Mouse (Mus musculus): ENCODE data around the gene Supt3. TPM values are rescaled to one million over a fixed set of nuclear protein-coding genes. Genes with fewer than 3 reads are reported as not detected.
A peak's percentile ranks its signal among the peaks of the same experiment; 100 is the strongest.

The Supt3 gene
- polyA plus RNA-seq, 1 experiment: not detected

DNA sequence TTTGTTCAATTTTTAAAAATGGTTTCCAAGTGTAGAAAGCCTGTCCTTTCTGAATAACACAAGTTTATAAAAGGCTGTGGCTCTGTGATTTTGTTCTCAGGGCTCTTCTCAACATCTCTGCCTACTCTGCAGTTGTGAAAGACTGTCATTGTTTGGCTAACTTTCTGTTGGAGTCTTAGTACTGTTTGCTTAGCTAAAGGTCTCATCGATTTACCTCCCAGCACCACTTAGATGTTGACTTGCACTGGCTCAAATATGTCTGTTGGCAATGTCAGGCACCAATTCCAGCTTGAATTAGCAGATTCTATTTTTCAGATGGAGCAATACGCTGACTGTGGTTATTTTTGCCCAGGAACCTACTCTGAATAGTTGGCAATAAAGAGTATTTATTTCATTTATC is 233.5 kb downstream of the Supt3 start:
- 82% methylated on average over 2 of the region's 2 CpGs for WGBS
- no peak overlapping the region for H3K27ac ChIP-seq (ENCODE audit: insufficient read depth, low read depth, low read length)
- TF ChIP-seq CTCF (IDR thresholded peaks at IDR 0.05; ENCODE audit: insufficient read depth, low read depth, low read length) (no peak), POLR2A (IDR thresholded peaks at IDR 0.05; ENCODE audit: insufficient read depth, low read depth, low read length) (no peak)
- no peaks in the 10 kb centered on the region for H3K4me1 ChIP-seq (ENCODE audit: control insufficient read depth, insufficient read depth, low read length)
- H3K4me3 ChIP-seq (ENCODE audit: insufficient read depth, low read depth, low read length): no peak overlapping the region

DNA sequence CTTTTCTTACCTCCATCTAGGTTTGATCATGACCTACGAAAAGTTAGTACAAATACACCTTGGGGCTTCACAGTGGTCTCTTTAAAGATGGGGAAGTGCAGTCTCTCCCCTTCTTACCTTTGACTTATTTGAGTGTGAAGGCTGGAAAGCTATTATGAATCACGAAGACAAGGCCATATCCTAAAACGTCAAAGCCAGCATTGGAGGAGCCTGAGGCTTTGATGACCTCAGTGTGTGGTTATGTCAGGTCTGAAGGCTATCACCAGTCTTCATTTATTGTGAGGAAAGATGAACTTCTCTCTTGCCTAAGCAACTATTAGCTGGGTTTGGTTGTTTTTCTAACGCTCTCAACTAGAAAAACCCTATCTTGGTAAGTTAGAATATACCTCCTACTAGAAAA is 239.8 kb downstream of the Supt3 start:
- WGBS: 93% methylated on average over 4 of the region's 4 CpGs
- Histone ChIP-seq H3K4me3 (ENCODE audit: insufficient read depth, low read depth, low read length) (no peak overlapping the region), H3K27ac (ENCODE audit: insufficient read depth, low read depth, low read length) (no peak overlapping the region), H3K4me1 (ENCODE audit: control insufficient read depth, insufficient read depth, low read length) (no peaks in the 10 kb centered on the region)
- TF ChIP-seq POLR2A (IDR thresholded peaks at IDR 0.05; ENCODE audit: insufficient read depth, low read depth, low read length) (no peak), CTCF (IDR thresholded peaks at IDR 0.05; ENCODE audit: insufficient read depth, low read depth, low read length) (no peak)

DNA sequence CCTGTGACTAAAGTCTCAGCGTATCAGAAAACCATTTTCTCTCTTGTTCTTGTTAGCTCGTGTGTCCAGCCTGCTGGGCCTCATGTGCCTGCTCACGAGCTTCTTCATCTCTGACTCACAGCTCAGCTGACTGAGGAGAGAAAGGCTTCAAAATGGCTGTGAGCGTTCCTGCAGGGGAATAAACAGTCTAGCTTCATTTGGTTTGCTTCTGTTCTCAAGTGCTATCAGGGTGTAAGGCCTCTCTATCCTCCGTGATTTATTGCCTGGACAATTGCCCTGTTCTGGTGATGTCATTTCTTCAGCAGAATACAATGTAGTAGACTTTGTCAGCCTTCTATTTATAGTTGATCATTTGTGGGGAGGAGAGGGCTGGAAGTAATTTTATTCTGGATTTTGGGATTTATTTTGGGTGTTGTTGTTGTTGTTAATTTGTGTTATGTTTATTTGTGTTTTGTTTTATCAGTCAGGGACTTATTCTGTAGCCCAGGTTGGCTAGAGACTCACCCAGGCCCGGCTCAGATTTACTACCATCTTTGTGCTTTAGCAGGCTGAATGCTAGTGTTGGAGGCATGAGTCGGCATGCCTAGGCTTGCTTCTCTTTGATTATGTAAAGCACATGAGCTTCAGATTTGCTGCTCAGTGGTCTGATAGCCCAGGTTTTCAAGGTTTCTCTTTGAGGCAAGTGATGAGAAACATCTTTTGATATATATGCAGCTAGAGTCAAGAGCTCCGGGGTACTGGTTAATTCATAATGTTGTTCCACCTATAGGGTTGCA is 243.4 kb downstream of the Supt3 start:
- H3K27ac ChIP-seq (ENCODE audit: insufficient read depth, low read depth, low read length): peak overlapping the region; percentile 51; the same call in 1 of the 2 replicates
- TF ChIP-seq POLR2A (IDR thresholded peaks at IDR 0.05; ENCODE audit: insufficient read depth, low read depth, low read length) (no peak), CTCF (IDR thresholded peaks at IDR 0.05; ENCODE audit: insufficient read depth, low read depth, low read length) (no peak)
- H3K4me1 ChIP-seq (ENCODE audit: control insufficient read depth, insufficient read depth, low read length): no peaks in the 10 kb centered on the region
- H3K4me3 ChIP-seq (ENCODE audit: insufficient read depth, low read depth, low read length): no peak overlapping the region
- WGBS: 53% methylated on average over 8 of the region's 8 CpGs

DNA sequence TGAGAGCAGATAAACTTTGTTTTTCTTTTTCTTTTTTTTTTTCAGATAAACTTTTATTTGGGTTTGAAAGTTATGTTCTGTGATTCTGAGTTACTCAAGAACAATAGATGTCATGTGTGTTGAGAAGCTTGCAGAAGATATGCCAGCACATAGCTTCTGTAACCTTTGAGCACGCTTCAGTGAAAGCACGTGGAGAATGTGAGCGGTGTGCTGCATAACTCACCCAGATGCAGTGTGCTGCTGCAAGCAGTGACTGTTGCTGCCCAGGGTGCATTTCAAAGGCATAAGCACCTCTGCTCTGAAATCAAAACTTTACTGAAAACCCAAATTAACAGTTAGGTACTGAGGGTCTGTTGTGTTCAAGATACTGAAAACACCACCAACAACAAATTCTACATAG is 251.5 kb downstream of the Supt3 start:
- WGBS: 85% methylated on average over 3 of the region's 3 CpGs
- H3K27ac ChIP-seq (ENCODE audit: insufficient read depth, low read depth, low read length): no peak overlapping the region
- TF ChIP-seq POLR2A (IDR thresholded peaks at IDR 0.05; ENCODE audit: insufficient read depth, low read depth, low read length) (no peak), CTCF (IDR thresholded peaks at IDR 0.05; ENCODE audit: insufficient read depth, low read depth, low read length) (no peak)
- no peak overlapping the region for H3K4me3 ChIP-seq (ENCODE audit: insufficient read depth, low read depth, low read length)
- H3K4me1 ChIP-seq (ENCODE audit: control insufficient read depth, insufficient read depth, low read length): no peaks in the 10 kb centered on the region

DNA sequence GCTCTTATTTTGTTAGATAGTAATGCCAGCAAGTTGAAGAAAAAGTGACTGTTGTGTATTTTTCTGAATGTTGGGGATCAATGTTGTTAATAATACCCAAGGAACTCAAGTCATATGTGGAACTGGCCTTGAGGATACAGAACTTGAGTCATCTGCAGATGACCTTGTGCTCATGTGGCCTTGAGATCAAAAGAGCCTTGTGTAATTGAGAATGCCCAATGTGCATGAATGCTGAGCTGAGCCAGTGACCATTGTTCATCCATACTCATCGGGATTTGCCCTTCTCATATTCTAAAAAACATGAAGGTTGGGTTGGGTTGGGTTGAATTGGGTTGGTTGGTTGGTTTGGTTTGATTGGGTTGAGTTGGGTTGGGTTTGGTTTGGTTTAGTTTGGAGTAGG is 252.2 kb downstream of the Supt3 start:
- Histone ChIP-seq H3K4me1 (ENCODE audit: control insufficient read depth, insufficient read depth, low read length) (peaks cover 3% of the 10 kb centered on the region; the same call in 1 of the 2 replicates), H3K4me3 (ENCODE audit: insufficient read depth, low read depth, low read length) (no peak overlapping the region), H3K27ac (ENCODE audit: insufficient read depth, low read depth, low read length) (no peak overlapping the region)
- 83% methylated on average over 1 of the region's 1 CpGs for WGBS
- TF ChIP-seq POLR2A (IDR thresholded peaks at IDR 0.05; ENCODE audit: insufficient read depth, low read depth, low read length) (no peak), CTCF (IDR thresholded peaks at IDR 0.05; ENCODE audit: insufficient read depth, low read depth, low read length) (no peak)

DNA sequence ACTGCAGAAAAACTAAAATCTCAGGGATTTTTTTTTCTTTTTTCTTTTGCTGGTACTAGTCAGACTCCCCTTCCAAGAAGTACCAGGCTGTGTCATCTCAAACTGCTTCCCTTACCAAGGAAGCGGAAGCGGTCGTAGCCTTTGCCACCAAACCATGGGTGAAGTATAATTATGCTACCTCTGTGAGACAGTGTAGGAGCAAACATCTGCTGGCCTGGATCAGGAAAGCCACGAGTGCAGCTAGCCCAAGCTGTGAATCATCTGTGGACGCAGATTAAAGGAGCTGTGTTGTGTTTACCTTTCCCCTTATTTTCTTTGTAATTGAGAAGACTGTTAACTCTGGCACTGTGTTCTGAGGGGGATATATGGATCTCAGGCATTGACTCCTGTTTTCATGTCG is 255.3 kb downstream of the Supt3 start:
- 68% methylated on average over 6 of the region's 6 CpGs for WGBS
- H3K27ac ChIP-seq (ENCODE audit: insufficient read depth, low read depth, low read length): no peak overlapping the region
- peaks cover 3% of the 10 kb centered on the region; the same call in 1 of the 2 replicates for H3K4me1 ChIP-seq (ENCODE audit: control insufficient read depth, insufficient read depth, low read length)
- TF ChIP-seq CTCF (IDR thresholded peaks at IDR 0.05; ENCODE audit: insufficient read depth, low read depth, low read length): no peak
- no peak for TF ChIP-seq POLR2A (IDR thresholded peaks at IDR 0.05; ENCODE audit: insufficient read depth, low read depth, low read length)
- no peak overlapping the region for H3K4me3 ChIP-seq (ENCODE audit: insufficient read depth, low read depth, low read length)

DNA sequence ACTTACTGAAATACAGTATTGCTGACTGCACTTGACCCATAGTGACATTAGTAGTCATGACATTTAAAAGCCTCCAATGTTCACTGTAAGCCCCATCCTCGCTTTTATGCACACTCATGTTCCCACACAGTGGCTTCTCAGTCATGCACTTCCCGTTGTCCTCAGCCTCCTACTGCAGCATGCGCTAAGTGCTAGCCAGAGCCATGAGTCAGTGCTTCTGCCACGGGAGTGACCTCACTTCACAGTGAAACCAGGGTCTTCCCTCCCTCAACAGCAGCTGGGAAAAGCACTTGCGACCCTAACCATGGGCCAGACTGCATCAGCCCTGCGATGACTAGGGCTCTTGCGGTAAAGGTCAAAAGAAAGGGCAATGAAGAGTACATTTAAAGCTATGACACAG is 256.7 kb downstream of the Supt3 start:
- TF ChIP-seq CTCF (IDR thresholded peaks at IDR 0.05; ENCODE audit: insufficient read depth, low read depth, low read length) (no peak), POLR2A (IDR thresholded peaks at IDR 0.05; ENCODE audit: insufficient read depth, low read depth, low read length) (no peak)
- Histone ChIP-seq H3K27ac (ENCODE audit: insufficient read depth, low read depth, low read length) (no peak overlapping the region), H3K4me3 (ENCODE audit: insufficient read depth, low read depth, low read length) (no peak overlapping the region), H3K4me1 (ENCODE audit: control insufficient read depth, insufficient read depth, low read length) (peaks cover 3% of the 10 kb centered on the region; the same call in 1 of the 2 replicates)
- WGBS: 70% methylated on average over 7 of the region's 7 CpGs

DNA sequence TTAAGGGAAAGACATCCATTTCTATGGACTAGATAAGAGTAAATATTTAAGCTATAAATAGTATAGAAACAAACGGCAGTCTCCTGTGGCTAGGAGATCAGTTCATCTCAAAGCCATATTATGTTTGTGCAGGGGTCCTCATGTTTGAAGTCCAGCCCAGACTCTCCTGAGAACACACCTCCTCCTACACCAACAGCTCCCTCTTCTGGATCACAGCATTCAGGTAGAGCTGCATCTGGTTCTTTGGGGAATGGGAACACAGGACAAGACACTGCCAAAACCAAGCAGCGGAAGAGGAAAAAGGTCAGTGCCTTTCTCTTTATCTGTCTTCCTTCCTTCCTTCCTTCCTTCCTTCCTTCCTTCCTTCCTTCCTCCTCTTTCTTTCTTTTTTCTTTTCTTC is 264.1 kb downstream of the Supt3 start:
- Histone ChIP-seq H3K4me1 (ENCODE audit: control insufficient read depth, insufficient read depth, low read length) (no peaks in the 10 kb centered on the region), H3K27ac (ENCODE audit: insufficient read depth, low read depth, low read length) (no peak overlapping the region), H3K4me3 (ENCODE audit: insufficient read depth, low read depth, low read length) (no peak overlapping the region)
- TF ChIP-seq POLR2A (IDR thresholded peaks at IDR 0.05; ENCODE audit: insufficient read depth, low read depth, low read length) (no peak), CTCF (IDR thresholded peaks at IDR 0.05; ENCODE audit: insufficient read depth, low read depth, low read length) (no peak)
- 84% methylated on average over 2 of the region's 2 CpGs for WGBS

DNA sequence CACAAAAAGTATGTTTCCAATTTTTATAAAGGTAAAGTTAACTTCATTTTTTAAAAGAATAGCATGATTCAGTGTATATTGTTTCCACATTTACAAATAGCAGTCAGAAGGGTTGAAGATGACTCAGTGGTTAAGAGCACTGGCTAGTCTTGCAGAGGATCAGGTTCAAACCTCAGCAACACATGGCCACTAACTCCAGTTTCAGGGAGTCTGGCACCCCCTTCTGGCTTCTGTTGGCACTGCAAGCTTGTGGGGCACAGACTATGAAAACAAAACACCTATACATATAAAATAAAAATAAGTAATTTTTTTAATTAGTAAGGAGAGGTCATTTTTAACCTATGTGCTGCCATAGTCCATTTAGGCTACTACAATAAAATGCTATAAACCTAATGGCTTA is 268.9 kb downstream of the Supt3 start:
- Histone ChIP-seq H3K4me3 (ENCODE audit: insufficient read depth, low read depth, low read length) (no peak overlapping the region), H3K4me1 (ENCODE audit: control insufficient read depth, insufficient read depth, low read length) (no peaks in the 10 kb centered on the region), H3K27ac (ENCODE audit: insufficient read depth, low read depth, low read length) (no peak overlapping the region)
- no peak for TF ChIP-seq CTCF (IDR thresholded peaks at IDR 0.05; ENCODE audit: insufficient read depth, low read depth, low read length)
